Mouse (Mus musculus) forebrain, embryonic 16.5 days (tissue): ENCODE data around the gene Ttll11. TPM values are rescaled to one million over a fixed set of nuclear protein-coding genes. Genes with fewer than 3 reads are reported as not detected.

Experiments used
- ATAC-seq: fragments of 200-750 bp; cut with Nextera tagmentation; 2 replicates; pipeline ENCODE4 v1.8.0; 2017; ENCODE audit warnings: mild to moderate bottlenecking, moderate library complexity
- H3K27ac ChIP-seq: fragments of 300-500 bp; sonication (generic); 2 replicates; pipeline ENCODE4 v1.5.1; 2014; ENCODE audit warnings: low read length, control low read depth
- H3K27me3 ChIP-seq: fragments of 300-500 bp; sonication (generic); replicated peaks from 2 replicates; pipeline ENCODE4 v1.6.1; 2014; ENCODE audit warnings: low read length; ENCODE audit not compliant: control insufficient read depth, insufficient read depth
- H3K36me3 ChIP-seq: fragments of 300-500 bp; sonication (generic); 2 replicates; pipeline ENCODE4 v1.6.1; 2014; ENCODE audit not compliant: control insufficient read depth, insufficient read depth
- H3K4me1 ChIP-seq: fragments of 300-500 bp; sonication (generic); replicated peaks from 2 replicates; pipeline ENCODE4 v1.6.1; 2014; ENCODE audit warnings: low read length; ENCODE audit not compliant: control insufficient read depth, insufficient read depth
- H3K4me2 ChIP-seq: fragments of 300-500 bp; sonication (generic); 2 replicates; pipeline ENCODE4 v1.6.1; 2014; ENCODE audit warnings: mild to moderate bottlenecking, low read length, control low read depth
- H3K4me3 ChIP-seq: fragments of 300-500 bp; sonication (generic); replicated peaks from 2 replicates; pipeline ENCODE4 v1.5.1; 2014; ENCODE audit warnings: mild to moderate bottlenecking, low read length, control low read depth
- H3K9ac ChIP-seq: fragments of 300-500 bp; sonication (generic); replicated peaks from 2 replicates; pipeline ENCODE4 v1.6.1; 2014; ENCODE audit warnings: low read depth, low read length, control low read depth
- H3K9me3 ChIP-seq: fragments of 300-500 bp; sonication (generic); 2 replicates; pipeline ENCODE4 v1.6.1; 2016; ENCODE audit warnings: low read length; ENCODE audit not compliant: control insufficient read depth
- WGBS: fragments of 180-500 bp; shearing (Covaris S2); extraction: QIAGEN DNeasy Blood & Tissue Kit; methylation state at CpG from one replicate; pipeline ENCODE4 v1.1.7; 2014; 5-methylcytosine and 5-hydroxymethylcytosine counted together
- polyA plus RNA-seq: library from polyadenylated mRNA; unstranded; fragments of >200 nt; fragmentation: Nextera tagmentation; extraction: Ambion mirVana; gene quantifications from 2 replicates; pipeline ENCODE4 v1.2.1, GENCODE M21; 2015

Gene Ttll11
- polyA plus RNA-seq, 1 experiment from 2014 or later = 2.5 TPM

- no peak overlapping the region for H3K27ac ChIP-seq
- no peak overlapping the region for H3K4me3 ChIP-seq
- H3K9ac ChIP-seq = no peak overlapping the region
- H3K4me2 ChIP-seq = no peak overlapping the region
- H3K27me3 ChIP-seq = no peaks in the 10 kb centered on the region
- peaks cover 3% of the 10 kb centered on the region for H3K9me3 ChIP-seq
- no peaks in the 10 kb centered on the region for H3K36me3 ChIP-seq
- H3K4me1 ChIP-seq = 0 out of 2 replicates have a peak, but pooled peaks cover 2% of the 10 kb centered on the region
- WGBS = 53% methylated on average over 11 of the region's 11 CpGs
- no peak for ATAC-seq
Observed at GRCm38 (mm10) chr2:35832742-35833425, 146.8 kb downstream of the Ttll11 start.

- Histone ChIP-seq H3K4me2 (no peak overlapping the region), H3K9me3 (peaks cover 3% of the 10 kb centered on the region; the same call in 1 of the 2 replicates), H3K9ac (no peak overlapping the region), H3K27ac (no peak overlapping the region), H3K4me1 (0 out of 2 replicates have a peak, but pooled peaks cover 2% of the 10 kb centered on the region), H3K27me3 (no peaks in the 10 kb centered on the region), H3K36me3 (no peaks in the 10 kb centered on the region), H3K4me3 (no peak overlapping the region)
- WGBS = 69% methylated on average over 10 of the region's 10 CpGs
- ATAC-seq = no peak
Observed at GRCm38 (mm10) chr2:35831904-35832581, 147.7 kb downstream of the Ttll11 start.

GRCm38 (mm10) chr2:35830966-35831903, 148.5 kb downstream of the Ttll11 start:
- Histone ChIP-seq H3K9ac (no peak overlapping the region), H3K36me3 (no peaks in the 10 kb centered on the region), H3K9me3 (no peaks in the 10 kb centered on the region), H3K4me2 (no peak overlapping the region), H3K27me3 (no peaks in the 10 kb centered on the region), H3K4me1 (0 out of 2 replicates have a peak, but pooled peaks cover 2% of the 10 kb centered on the region), H3K4me3 (no peak overlapping the region), H3K27ac (no peak overlapping the region; the same call in 1 of the 2 replicates)
- 65% methylated on average over 6 of the region's 6 CpGs for WGBS
- ATAC-seq = no peak

GRCm38 (mm10) chr2:35829136-35829535, 150.6 kb downstream of the Ttll11 start:
- no peak for ATAC-seq
- no peaks in the 10 kb centered on the region for H3K9me3 ChIP-seq
- H3K9ac ChIP-seq = no peak overlapping the region
- H3K36me3 ChIP-seq = no peaks in the 10 kb centered on the region
- 94% methylated on average over 4 of the region's 4 CpGs for WGBS
- H3K4me2 ChIP-seq = no peak overlapping the region
- no peaks in the 10 kb centered on the region for H3K4me1 ChIP-seq
- H3K27ac ChIP-seq = no peak overlapping the region
- no peaks in the 10 kb centered on the region for H3K27me3 ChIP-seq
- no peak overlapping the region for H3K4me3 ChIP-seq

- H3K9ac ChIP-seq = no peak overlapping the region
- no peaks in the 10 kb centered on the region for H3K27me3 ChIP-seq
- no peaks in the 10 kb centered on the region for H3K4me1 ChIP-seq
- H3K9me3 ChIP-seq = no peaks in the 10 kb centered on the region
- no peak overlapping the region for H3K4me3 ChIP-seq
- H3K27ac ChIP-seq = no peak overlapping the region
- no peak for ATAC-seq
- H3K36me3 ChIP-seq = no peaks in the 10 kb centered on the region
- WGBS = 85% methylated on average over 4 of the region's 4 CpGs
- H3K4me2 ChIP-seq = no peak overlapping the region
Observed at GRCm38 (mm10) chr2:35827886-35828285, 151.8 kb downstream of the Ttll11 start.

- Histone ChIP-seq H3K9me3 (no peaks in the 10 kb centered on the region), H3K4me3 (no peak overlapping the region), H3K27ac (no peak overlapping the region), H3K4me1 (no peaks in the 10 kb centered on the region), H3K36me3 (no peaks in the 10 kb centered on the region), H3K27me3 (no peaks in the 10 kb centered on the region), H3K4me2 (no peak overlapping the region), H3K9ac (no peak overlapping the region)
- ATAC-seq = no peak
- WGBS = 69% methylated on average over 7 of the region's 7 CpGs
Observed at GRCm38 (mm10) chr2:35825157-35825556, 154.6 kb downstream of the Ttll11 start.

- Histone ChIP-seq H3K4me1 (no peaks in the 10 kb centered on the region), H3K4me3 (no peak overlapping the region), H3K4me2 (no peak overlapping the region), H3K36me3 (no peaks in the 10 kb centered on the region), H3K9me3 (no peaks in the 10 kb centered on the region), H3K9ac (no peak overlapping the region), H3K27ac (no peak overlapping the region), H3K27me3 (no peaks in the 10 kb centered on the region)
- no peak for ATAC-seq
- 79% methylated on average over 6 of the region's 6 CpGs for WGBS
Observed at GRCm38 (mm10) chr2:35823589-35823988, 156.1 kb downstream of the Ttll11 start.

- WGBS = 66% methylated on average over 2 of the region's 2 CpGs
Observed at GRCm38 (mm10) chr2:35818883-35819282, 160.8 kb downstream of the Ttll11 start.

More at GRCm38 (mm10) chr2:35818883-35819282, 160.8 kb downstream of the Ttll11 start:
- Histone ChIP-seq H3K4me3 (no peak overlapping the region), H3K4me1 (no peaks in the 10 kb centered on the region), H3K27ac (no peak overlapping the region), H3K9ac (no peak overlapping the region), H3K4me2 (no peak overlapping the region), H3K9me3 (no peaks in the 10 kb centered on the region), H3K27me3 (no peaks in the 10 kb centered on the region), H3K36me3 (no peaks in the 10 kb centered on the region)
- no peak for ATAC-seq
